Mouse (Mus musculus) kidney, adult 18-20 months (tissue): ENCODE data around the gene Olfr544.
"Not testable (repeated sequence)": the region's sequence is repeated elsewhere in the genome, so short reads cannot be mapped to it uniquely, and the experiment has no call there.

Source experiments
- DNase-seq: peaks from one replicate; pipeline ENCODE4 v3.0.0; 2021

Gene Olfr544

GRCm38 (mm10) chr7:102488161-102488560, at the start of gene Olfr544:
Gene Olfr544, minus strand, starts transcription at chr7:102488313.
- DNase-seq, result no peak

DNA sequence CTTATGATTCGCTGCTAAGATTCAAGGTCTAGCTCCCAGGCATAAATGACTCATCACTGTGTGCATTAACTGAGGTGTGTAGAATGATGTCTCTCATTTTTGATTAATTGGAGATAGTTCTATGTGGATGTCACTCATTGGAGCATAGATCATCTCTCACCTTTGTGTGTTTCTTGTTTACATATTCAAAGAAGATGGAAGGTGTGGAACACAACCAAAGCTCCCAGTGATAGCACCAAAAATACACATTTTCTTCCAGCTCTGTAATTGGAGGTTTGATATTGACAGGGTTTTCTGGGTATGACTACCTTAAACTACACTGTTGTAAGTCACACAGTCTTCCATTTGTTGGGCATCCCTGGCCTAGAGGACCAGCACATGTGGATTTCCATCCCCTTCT, 46.3 kb upstream of the Olfr544 start, which contains the start of gene Olfr547:
Gene Olfr547 (plus strand): TSS at position 301 of the 400 bp plus-strand sequence.
- no peak for DNase-seq

- DNase-seq, result no peak
These were observed 40.9 kb upstream of the Olfr544 start for GRCm38 (mm10) chr7:102529052-102529451.

DNA sequence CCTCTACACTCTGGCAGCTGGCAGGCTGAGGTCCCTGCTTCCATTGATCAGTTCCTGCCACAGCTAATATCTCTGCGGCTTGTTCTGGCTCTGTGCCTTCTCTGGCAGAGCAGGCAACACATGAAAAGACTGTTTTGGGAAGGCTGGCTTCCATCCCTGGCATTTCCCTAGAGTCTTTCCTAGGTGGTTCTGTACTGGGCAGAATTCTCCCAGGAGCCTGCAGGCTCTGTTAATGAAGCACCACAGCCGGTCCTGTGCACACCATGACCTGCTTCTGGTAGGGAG, 28.9 kb upstream of the Olfr544 start:
- no peak for DNase-seq

- no peak for DNase-seq
These were observed 28.3 kb upstream of the Olfr544 start for GRCm38 (mm10) chr7:102516261-102517050.

DNA sequence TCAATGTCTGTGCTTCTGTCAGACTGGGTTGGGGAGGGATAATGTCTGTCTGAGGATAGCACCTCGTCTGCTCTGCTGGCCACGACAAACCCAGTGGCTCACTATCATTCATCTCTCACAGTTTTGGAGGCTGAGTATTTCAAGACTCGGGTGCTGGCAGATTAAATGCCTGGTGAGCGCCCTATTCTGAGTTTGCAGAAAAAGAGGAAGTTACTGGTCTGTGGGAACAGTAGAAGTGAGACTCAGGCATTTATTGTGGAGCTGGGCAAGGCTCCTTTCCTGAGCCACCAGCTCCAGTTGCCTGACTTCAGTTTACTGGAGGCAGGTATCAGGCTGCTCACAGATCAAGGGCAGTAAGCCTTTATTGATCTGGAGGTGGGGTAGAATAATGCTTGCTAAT, 26.0 kb upstream of the Olfr544 start:
- DNase-seq, result no peak

GRCm38 (mm10) chr7:102512814-102513435, 24.8 kb upstream of the Olfr544 start:
- DNase-seq, result peak; percentile 86

- DNase-seq, result no peak
These were observed 23.8 kb upstream of the Olfr544 start for GRCm38 (mm10) chr7:102511927-102512326.

DNA sequence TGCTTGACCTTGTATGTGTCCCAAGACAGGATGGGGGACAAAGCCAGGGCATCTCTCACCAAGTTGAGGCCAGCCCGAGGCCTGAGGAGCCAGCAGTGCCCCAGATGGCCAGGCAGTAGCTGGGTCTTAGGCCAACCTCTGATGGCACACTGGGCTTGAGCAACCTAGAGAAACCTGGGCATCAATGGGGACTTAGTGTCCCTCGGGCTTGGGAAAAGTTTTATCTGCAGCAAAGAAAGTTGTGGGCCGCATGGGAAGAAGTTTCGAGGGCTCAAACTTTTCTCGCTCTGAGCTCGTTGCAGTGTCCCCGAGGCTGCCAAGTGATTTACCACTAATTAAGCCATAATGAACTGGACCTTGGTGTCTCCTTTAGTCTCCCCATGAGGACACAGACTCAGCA, 21.6 kb upstream of the Olfr544 start:
- no peak for DNase-seq

DNA sequence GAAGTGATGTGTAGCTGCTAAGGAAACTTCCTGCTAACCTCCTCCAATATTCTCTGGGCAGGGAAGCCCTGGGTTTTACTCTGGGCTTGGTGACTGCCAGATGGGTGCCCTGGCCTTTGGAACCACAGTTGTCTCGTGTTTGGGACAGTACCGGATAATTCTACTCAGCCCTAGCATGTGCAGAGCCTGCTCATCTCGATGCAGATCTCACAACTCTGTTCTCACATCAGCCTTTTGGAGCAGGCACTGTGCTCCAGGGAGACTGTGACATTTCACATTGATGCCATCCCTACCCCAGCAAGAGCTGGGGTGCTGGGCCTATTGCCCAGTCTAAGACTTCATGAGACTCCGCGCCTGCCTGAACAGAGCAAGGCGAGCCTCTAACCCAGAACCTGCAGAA, 20.6 kb upstream of the Olfr544 start:
- no peak for DNase-seq

- DNase-seq, result no peak
These were observed 20.0 kb upstream of the Olfr544 start for GRCm38 (mm10) chr7:102508066-102508465.

DNA sequence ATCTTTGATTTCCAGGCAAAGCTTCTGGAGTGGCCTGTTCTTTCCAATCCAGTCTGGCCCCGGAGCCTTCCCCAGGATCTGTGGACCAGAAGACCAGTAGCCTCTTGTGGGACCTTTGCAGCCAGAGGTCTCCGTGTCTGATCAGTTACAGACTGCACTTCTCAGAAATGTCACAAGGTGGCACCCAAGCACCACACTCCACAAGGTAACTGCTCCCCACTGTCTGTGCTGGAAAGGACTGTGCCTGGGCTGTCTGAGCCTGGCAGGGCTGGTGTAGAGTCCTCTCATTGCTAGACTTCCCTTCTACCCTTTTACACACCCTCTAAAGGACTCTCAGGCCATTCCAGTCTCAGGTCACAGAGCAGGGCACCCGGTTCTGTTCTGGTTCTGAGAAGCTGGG, 18.7 kb upstream of the Olfr544 start:
- DNase-seq, result peak; percentile 82

DNA sequence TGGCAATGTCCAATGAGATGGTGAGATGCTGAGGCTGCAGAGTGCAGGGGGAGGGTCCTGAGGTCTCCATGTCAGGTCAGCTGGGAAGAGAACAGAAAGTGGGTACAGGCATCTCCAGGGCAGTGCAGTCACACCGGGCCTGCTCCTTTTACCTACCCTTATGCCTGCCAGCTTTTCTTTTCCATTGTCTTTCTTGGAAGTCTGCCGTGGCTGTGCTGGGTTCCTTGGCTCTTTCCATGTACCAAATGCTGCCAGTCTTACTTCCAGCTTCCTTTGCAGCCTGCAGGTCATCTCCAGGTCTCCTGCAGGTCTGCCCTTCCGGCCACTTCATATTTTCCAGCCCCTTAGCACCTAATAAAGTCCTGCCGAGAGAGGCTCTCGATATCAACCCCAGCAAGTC, 13.9 kb upstream of the Olfr544 start:
- no peak for DNase-seq

DNA sequence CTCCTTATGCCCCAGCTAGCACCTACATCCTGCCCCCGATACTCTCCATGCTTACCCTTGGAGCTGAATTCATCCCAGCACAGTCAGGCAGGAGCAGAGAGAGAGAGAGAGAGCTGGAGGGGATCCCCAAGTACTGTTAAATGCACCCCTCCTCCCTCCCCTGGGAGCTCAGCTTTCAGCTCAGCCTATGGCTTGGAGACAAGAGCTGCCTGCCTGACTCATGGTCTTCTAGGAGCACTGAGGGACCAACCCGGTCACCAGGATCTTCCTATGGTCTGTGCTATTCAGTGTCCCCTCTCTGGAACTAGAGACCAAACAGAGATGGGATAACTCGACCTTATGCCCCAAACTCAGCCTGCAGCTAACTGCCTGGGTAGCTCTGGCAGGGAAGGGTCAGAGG, 11.4 kb upstream of the Olfr544 start, which contains the start of gene Olfr545:
Gene Olfr545 (minus strand): TSS at position 101 of the 400 bp plus-strand sequence.
- no peak for DNase-seq

DNA sequence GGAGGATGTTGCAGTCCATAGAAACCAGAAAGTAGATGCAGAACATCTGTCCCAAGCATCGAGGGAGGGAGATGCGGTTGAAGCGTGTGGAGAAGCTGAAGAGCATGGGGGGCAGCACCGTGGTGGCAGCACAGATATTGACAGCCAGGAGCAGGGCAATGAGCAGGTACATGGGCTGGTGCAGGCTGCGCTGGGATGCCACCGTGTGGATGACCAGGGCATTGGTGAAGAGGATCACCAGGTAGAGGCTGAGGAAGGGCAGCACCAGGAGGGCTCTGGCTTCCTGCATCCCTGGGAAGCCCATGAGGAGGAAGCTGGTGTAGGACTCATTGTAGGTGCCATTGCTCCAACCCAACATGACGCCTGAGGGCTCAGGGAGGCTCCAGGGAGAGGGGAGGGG, 6.3 kb upstream of the Olfr544 start:
- DNase-seq, result not testable (repeated sequence)

- no peak for DNase-seq
These were observed 2.0 kb downstream of the Olfr544 start for GRCm38 (mm10) chr7:102486105-102486504.

DNA sequence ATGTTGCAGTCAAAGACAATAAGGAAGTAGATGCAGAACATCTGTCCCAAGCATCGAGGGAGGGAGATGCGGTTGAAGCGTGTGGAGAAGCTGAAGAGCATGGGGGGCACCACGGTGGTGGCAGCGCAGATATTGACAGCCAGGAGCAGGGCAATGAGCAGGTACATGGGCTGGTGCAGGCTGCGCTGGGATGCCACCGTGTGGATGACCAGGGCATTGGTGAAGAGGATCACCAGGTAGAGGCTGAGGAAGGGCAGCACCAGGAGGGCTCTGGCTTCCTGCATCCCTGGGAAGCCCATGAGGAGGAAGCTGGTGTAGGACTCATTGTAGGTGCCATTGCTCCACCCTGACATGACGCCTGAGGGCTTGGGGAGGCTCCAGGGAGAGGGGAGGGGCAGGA, 3.3 kb downstream of the Olfr544 start:
- DNase-seq, result not testable (repeated sequence)

- DNase-seq, result no peak
These were observed 4.4 kb downstream of the Olfr544 start for GRCm38 (mm10) chr7:102483665-102484064.

- no peak for DNase-seq
These were observed 6.5 kb downstream of the Olfr544 start, which contains the start of gene Olfr543 for GRCm38 (mm10) chr7:102481579-102481978. Gene Olfr543, minus strand, starts transcription at chr7:102481679.

DNA sequence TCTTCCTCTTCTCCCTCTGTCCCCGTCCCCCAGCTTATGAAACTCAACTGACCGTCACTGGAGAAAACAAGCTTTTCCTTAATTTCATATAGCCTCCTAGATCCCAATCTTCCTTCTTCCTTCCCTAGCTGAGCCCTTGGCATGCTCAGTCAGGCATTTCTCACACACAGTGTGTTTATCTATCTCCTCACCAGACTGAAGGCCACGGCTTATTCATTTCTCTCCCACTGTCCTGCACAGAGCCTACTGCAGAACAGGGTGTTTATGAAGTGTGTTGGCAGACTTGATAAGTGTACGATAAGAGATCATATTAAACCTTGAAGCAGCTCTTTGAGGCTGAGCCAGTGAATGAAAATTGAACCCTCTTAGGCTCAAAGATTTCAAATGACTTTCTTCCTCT, 7.3 kb downstream of the Olfr544 start:
- no peak for DNase-seq

DNA sequence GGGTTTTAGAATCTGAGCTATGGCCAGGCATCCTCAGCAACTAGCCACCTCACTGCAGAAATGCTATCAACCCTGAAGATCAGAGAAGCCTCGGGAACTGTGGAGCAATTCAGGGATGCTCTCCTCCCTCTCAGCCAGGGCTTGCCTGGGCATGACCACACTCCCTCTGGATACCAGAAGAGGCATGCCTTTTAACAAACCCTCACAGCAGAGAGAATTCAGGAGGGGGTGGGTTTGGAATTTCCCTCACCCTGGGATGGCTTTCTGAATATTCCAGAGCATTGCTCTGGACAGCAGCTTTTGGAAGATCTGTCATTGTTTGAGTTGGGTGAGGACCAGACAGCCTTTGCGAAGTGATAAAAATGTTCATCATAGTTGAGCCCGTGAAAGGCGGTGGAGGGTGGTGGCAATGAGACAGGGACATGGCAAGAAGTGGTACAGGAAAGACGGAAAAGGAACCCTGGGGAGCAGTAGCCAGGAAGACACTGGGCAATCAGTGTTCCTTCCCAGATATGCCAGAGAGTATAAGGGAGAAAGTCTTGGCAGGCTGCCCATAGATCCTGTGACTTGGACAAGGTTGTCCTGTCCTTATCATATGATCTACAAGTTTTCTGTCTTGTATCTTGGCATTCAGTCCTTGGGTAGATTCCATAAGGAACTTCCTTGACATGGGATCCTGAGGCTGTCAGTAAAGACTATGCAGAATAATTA, 8.6 kb downstream of the Olfr544 start:
- DNase-seq, result peak; percentile 60

- no peak for DNase-seq
These were observed 9.2 kb downstream of the Olfr544 start for GRCm38 (mm10) chr7:102478926-102479325.

- DNase-seq, result no peak
These were observed 9.7 kb downstream of the Olfr544 start for GRCm38 (mm10) chr7:102478425-102478824.

DNA sequence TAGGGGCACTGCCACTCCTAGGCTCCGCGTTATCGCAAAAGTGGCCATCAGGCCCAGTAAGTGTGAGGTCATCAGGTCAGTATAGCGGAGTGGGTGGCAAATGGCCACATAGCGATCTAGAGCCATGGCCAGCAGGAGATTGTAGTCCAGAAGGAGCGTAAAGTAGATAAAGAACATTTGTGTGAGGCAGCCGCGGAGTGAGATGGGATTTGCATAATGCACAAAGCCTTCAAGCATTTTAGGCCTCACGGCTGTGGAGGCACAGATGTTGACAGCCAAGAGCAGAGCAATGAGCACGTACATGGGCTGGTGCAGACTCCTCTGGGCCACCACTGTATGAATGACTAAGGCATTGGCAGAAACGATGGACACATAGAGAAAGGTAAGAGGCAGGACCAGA, 10.7 kb downstream of the Olfr544 start:
- DNase-seq, result no peak
